Mouse (Mus musculus) ES-Bruce4 (cell line): Measurements from ENCODE around the gene Mup19.
"Not testable (repeated sequence)": the region's sequence is repeated elsewhere in the genome, so short reads cannot be mapped to it uniquely, and the experiment has no call there.

ENCODE experiments used
- CTCF ChIP-seq: IDR thresholded peaks from one replicate; pipeline ENCODE4 v1.8.1; 2011; ENCODE audit warnings: low read depth, low read length
- EP300 ChIP-seq: IDR thresholded peaks from 2 replicates; pipeline ENCODE4 v1.6.1; 2011; ENCODE audit warnings: low read depth, low read length; ENCODE audit not compliant: insufficient read depth
- POLR2A ChIP-seq: IDR thresholded peaks from one replicate; pipeline ENCODE4 v1.8.1; 2011; ENCODE audit warnings: low read length; ENCODE audit not compliant: insufficient read depth

DNA sequence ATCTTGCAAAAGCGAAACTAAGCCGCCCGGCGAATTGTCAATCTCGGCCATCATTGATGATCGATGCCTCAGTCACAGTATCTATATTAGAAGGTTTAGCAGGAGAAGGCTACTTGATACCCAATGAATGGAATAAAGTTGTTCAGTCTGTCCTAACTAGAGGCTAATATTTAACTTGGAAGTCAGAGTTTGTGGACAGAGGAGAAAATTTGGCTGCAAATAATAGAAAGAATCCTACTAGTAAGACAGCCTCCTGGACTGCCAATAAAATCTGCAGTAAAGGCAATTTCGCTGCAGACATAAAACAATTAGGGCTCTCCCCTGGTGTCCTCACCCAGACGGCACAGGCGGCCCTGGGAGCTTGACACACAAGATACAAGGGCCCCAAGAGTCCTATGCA lies 40.5 kb upstream of the Mup19 start:
- not testable (repeated sequence) for TF ChIP-seq CTCF, POLR2A, EP300
